Mouse (Mus musculus) heart, embryonic 13.5 days (tissue): ENCODE results near the gene Dync1i1. TPM values are rescaled to one million over a fixed set of nuclear protein-coding genes. Genes with fewer than 3 reads are reported as not detected.

Experiments used
- ATAC-seq: fragments of 200-750 bp; cut with Nextera tagmentation; 2 replicates; pipeline ENCODE4 v1.8.0; 2017; ENCODE audit warnings: moderate TSS enrichment; ENCODE audit not compliant: insufficient number of reproducible peaks, low FRiP score, low TSS enrichment; ENCODE audit errors: extremely low read depth
- H3K27ac ChIP-seq: fragments of 300-500 bp; sonication (generic); replicated peaks from 2 replicates; pipeline ENCODE4 v1.5.1; 2015; ENCODE audit warnings: moderate library complexity, mild to moderate bottlenecking, inconsistent platforms
- H3K27me3 ChIP-seq: fragments of 300-500 bp; sonication (generic); replicated peaks from 2 replicates; pipeline ENCODE4 v1.6.1; 2015; ENCODE audit warnings: mild to moderate bottlenecking, inconsistent platforms
- H3K36me3 ChIP-seq: fragments of 300-500 bp; sonication (generic); 2 replicates; pipeline ENCODE4 v1.6.1; 2015; ENCODE audit warnings: mild to moderate bottlenecking, inconsistent platforms
- H3K4me1 ChIP-seq: fragments of 300-500 bp; sonication (generic); 2 replicates; pipeline ENCODE4 v1.6.1; 2015; ENCODE audit warnings: inconsistent platforms
- H3K4me2 ChIP-seq: fragments of 300-500 bp; sonication (generic); 2 replicates; pipeline ENCODE4 v1.6.1; 2015; ENCODE audit warnings: inconsistent platforms, mild to moderate bottlenecking, moderate library complexity
- H3K4me3 ChIP-seq: fragments of 300-500 bp; sonication (generic); 2 replicates; pipeline ENCODE4 v1.5.1; 2015; ENCODE audit warnings: moderate library complexity, mild to moderate bottlenecking, inconsistent platforms
- H3K9ac ChIP-seq: fragments of 300-500 bp; sonication (generic); 2 replicates; pipeline ENCODE4 v1.6.1; 2015; ENCODE audit warnings: inconsistent platforms, mild to moderate bottlenecking, moderate library complexity
- H3K9me3 ChIP-seq: fragments of 300-500 bp; sonication (generic); 2 replicates; pipeline ENCODE4 v1.6.1; 2016; ENCODE audit warnings: inconsistent platforms
- WGBS: fragments of 180-500 bp; shearing (Covaris S2); methylation state at CpG from one replicate; pipeline ENCODE4 v1.1.7; 2015; ENCODE audit warnings: mixed read lengths; 5-methylcytosine and 5-hydroxymethylcytosine counted together
- polyA plus RNA-seq: library from polyadenylated mRNA; unstranded; fragments of >200 nt; fragmentation: Nextera tagmentation; extraction: Ambion mirVana; gene quantifications from 2 replicates; pipeline ENCODE4 v1.2.1, GENCODE M21; 2015

The Dync1i1 gene
- polyA plus RNA-seq, 1 experiment from 2014 or later, result 3.4 TPM

DNA sequence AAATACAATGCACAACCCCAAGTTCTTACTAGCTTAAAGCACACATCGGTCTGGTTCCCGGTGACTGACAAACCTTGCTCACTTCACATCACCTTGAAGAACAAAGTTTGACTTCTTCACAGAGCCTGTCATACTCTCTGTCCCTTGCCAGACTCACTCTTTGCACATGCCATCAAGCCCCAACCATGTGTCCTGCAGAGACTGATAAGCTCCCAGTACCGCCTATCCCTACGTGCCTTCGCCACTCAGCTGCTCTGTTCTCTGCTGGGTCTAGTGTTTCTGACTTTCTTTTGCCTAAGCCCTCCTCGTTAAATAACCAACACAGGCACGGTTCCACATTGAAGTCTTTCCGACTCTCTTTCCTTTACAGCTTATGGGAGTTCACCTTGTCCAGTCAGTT lies 244.2 kb downstream of the Dync1i1 start:
- Histone ChIP-seq H3K27me3 (no peaks in the 10 kb centered on the region), H3K36me3 (no peaks in the 10 kb centered on the region), H3K9me3 (no peaks in the 10 kb centered on the region), H3K4me3 (no peak overlapping the region), H3K9ac (no peak overlapping the region), H3K4me1 (peaks cover 12% of the 10 kb centered on the region), H3K4me2 (no peak overlapping the region), H3K27ac (no peak overlapping the region)
- no peak for ATAC-seq
- 47% methylated on average over 8 of the region's 8 CpGs for WGBS

DNA sequence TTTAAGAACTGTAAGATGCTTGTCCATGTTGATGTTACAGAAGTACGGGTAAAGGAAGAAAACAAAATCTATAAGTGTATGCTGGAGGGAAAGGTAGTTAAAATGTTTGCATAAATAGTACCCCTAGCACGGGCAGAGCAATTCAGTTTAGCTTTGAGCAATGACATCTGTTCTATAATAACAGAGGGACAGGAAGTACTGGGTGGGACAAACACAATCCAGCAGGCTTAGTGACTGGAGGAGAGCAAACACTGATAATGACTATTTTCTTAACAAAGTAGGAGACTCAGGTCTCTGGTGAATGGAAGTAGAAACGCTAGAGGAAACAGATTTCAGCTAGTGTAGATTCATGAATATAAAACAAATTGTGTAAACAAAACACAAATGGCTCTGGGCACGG lies 250.8 kb downstream of the Dync1i1 start:
- Histone ChIP-seq H3K9me3 (no peaks in the 10 kb centered on the region), H3K27ac (peak overlapping the region; percentile 77), H3K9ac (no peak overlapping the region), H3K4me1 (peaks cover 4% of the 10 kb centered on the region; the same call in 1 of the 2 replicates), H3K4me2 (no peak overlapping the region), H3K27me3 (no peaks in the 10 kb centered on the region), H3K36me3 (no peaks in the 10 kb centered on the region), H3K4me3 (no peak overlapping the region)
- WGBS, result 36% methylated on average over 4 of the region's 4 CpGs
- ATAC-seq, result no peak; the same call in 1 of the 2 replicates

- Histone ChIP-seq H3K27me3 (no peaks in the 10 kb centered on the region), H3K9ac (no peak overlapping the region), H3K9me3 (no peaks in the 10 kb centered on the region), H3K4me3 (no peak overlapping the region), H3K4me2 (peak overlapping the region; percentile 33; the same call in 1 of the 2 replicates), H3K4me1 (peaks cover 4% of the 10 kb centered on the region; the same call in 1 of the 2 replicates), H3K27ac (peak overlapping the region; percentile 77), H3K36me3 (no peaks in the 10 kb centered on the region)
- no peak for ATAC-seq
- WGBS, result 49% methylated on average over 15 of the region's 15 CpGs
Observed at GRCm38 (mm10) chr6:5977238-5977920, 251.9 kb downstream of the Dync1i1 start.

- WGBS, result 74% methylated on average over 6 of the region's 6 CpGs
- Histone ChIP-seq H3K4me2 (0 out of 2 replicates have a peak overlapping the region, but pooled peaks have one; percentile 49), H3K27me3 (no peaks in the 10 kb centered on the region)
Observed at GRCm38 (mm10) chr6:5991243-5991642, 265.8 kb downstream of the Dync1i1 start.

DNA sequence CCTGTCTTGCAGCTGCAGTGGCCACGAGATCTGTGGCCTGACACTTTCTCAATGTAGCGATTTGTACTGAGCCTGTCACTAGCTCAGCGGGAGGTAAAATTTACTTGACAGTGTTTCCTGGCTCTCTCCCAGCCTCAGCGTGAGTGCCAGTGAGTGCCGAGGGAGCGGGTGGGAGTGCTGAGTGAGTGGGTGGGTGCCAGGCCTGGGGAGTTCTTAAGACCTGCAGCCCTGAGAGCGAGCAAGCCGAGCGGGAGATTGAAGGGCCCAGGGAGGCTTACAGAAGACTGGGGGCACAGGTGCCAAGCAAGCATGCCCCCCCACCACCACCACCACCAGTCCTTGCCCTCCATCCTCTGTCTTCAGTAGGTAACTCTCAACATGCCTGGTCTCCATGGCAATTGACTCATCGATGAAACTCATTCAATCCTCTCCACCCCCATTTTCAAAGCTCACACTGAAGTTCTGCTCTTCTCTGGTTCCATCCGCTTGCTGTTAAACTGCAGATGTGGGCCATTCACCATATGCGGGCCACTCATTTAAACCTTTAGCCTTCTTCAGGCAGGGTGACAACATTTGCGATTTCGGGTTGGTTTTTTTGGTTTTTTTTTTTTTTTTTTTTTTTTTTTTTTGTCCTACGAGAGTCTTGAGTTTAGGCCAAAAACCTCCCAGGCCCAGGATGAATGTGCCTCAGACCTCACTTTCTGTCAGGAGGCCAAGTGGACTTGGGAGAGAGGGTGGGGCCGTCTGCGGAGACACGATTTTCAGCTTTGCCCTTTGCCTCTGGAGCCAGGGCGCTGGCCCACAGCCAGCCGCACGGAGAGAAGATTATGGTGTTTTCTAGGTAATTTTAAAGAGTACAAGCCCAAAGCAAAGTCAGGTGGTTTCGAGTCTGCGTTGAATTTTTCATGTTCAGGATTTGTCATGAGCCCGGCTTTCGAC lies 266.6 kb downstream of the Dync1i1 start:
- peak overlapping the region; percentile 53; the same call in 1 of the 2 replicates for H3K27ac ChIP-seq
- no peaks in the 10 kb centered on the region for H3K9me3 ChIP-seq
- no peaks in the 10 kb centered on the region for H3K27me3 ChIP-seq
- peaks cover 19% of the 10 kb centered on the region for H3K4me1 ChIP-seq
- ATAC-seq, result no peak; the same call in 1 of the 2 replicates
- H3K4me2 ChIP-seq, result peak overlapping the region; percentile 49
- H3K4me3 ChIP-seq, result no peak overlapping the region
- 44% methylated on average over 25 of the region's 25 CpGs for WGBS
- 0 out of 2 replicates have a peak overlapping the region, but pooled peaks have one; percentile 47 for H3K9ac ChIP-seq
- H3K36me3 ChIP-seq, result no peaks in the 10 kb centered on the region

More at GRCm38 (mm10) chr6:5991243-5991642, 265.8 kb downstream of the Dync1i1 start:
- no peak for ATAC-seq
- Histone ChIP-seq H3K27ac (no peak overlapping the region), H3K36me3 (no peaks in the 10 kb centered on the region), H3K4me3 (no peak overlapping the region), H3K9me3 (no peaks in the 10 kb centered on the region), H3K9ac (no peak overlapping the region), H3K4me1 (peaks cover 19% of the 10 kb centered on the region)

GRCm38 (mm10) chr6:5993056-5993455 lies 267.6 kb downstream of the Dync1i1 start:
- Histone ChIP-seq H3K4me2 (0 out of 2 replicates have a peak overlapping the region, but pooled peaks have one; percentile 0), H3K9ac (no peak overlapping the region), H3K4me3 (no peak overlapping the region), H3K27me3 (no peaks in the 10 kb centered on the region), H3K27ac (peak overlapping the region; percentile 53), H3K36me3 (no peaks in the 10 kb centered on the region), H3K4me1 (peaks cover 19% of the 10 kb centered on the region), H3K9me3 (no peaks in the 10 kb centered on the region)
- ATAC-seq, result no peak
- WGBS, result 41% methylated on average over 7 of the region's 7 CpGs

GRCm38 (mm10) chr6:5997535-5997934 lies 272.1 kb downstream of the Dync1i1 start:
- Histone ChIP-seq H3K9ac (no peak overlapping the region), H3K27me3 (no peaks in the 10 kb centered on the region)

GRCm38 (mm10) chr6:6002061-6002460 lies 276.6 kb downstream of the Dync1i1 start:
- Histone ChIP-seq H3K27me3 (no peaks in the 10 kb centered on the region; the same call in 1 of the 2 replicates), H3K9me3 (no peaks in the 10 kb centered on the region), H3K36me3 (no peaks in the 10 kb centered on the region), H3K4me2 (no peak overlapping the region), H3K4me3 (no peak overlapping the region), H3K4me1 (peaks cover 16% of the 10 kb centered on the region), H3K27ac (no peak overlapping the region), H3K9ac (no peak overlapping the region)
- no peak for ATAC-seq
- WGBS, result 83% methylated on average over 3 of the region's 3 CpGs

More at GRCm38 (mm10) chr6:5997535-5997934, 272.1 kb downstream of the Dync1i1 start:
- no peak for ATAC-seq
- no peak overlapping the region for H3K4me2 ChIP-seq
- H3K36me3 ChIP-seq, result no peaks in the 10 kb centered on the region
- H3K9me3 ChIP-seq, result no peaks in the 10 kb centered on the region
- WGBS, result 76% methylated on average over 6 of the region's 6 CpGs
- H3K4me1 ChIP-seq, result peaks cover 9% of the 10 kb centered on the region
- no peak overlapping the region for H3K27ac ChIP-seq
- H3K4me3 ChIP-seq, result no peak overlapping the region

DNA sequence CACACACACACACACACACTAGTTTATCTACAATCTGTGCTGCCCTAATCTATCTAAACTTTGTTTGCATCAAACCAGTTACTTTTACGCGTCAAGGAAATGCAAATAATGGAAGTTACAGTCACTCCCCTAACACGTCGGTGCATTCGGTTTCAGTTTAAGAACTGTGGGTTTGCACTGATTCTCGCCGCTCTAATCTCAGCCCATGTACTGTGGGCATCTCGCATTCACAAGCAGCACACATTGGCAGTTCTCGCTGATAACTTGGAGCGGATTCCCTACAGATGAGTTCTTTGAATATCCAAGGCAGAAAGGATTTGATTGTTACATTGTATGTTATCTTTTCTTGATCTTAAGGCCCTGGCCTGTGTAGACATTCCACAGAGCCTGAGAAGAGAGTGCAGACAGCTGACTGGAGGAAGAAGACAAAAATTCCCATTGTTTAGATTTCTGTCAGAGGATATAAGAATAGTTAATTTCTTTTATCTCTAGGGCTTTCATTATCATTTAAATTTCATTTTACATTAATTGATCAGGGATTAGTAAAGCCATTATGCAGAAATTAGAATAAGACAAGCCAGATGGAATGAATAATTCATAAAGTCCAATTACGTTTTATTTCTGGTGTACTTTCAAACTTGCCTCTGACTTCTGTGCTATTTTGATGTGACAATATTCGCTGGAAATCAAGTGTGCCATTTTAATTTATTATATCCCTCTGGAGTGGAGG lies 279.5 kb downstream of the Dync1i1 start:
- no peak for ATAC-seq
- 36% methylated on average over 12 of the region's 12 CpGs for WGBS
- peak overlapping the region; percentile 68 for H3K9ac ChIP-seq

GRCm38 (mm10) chr6:6005762-6006431 lies 280.5 kb downstream of the Dync1i1 start:
- no peaks in the 10 kb centered on the region; the same call in 1 of the 2 replicates for H3K27me3 ChIP-seq
- no peaks in the 10 kb centered on the region for H3K9me3 ChIP-seq
- H3K4me1 ChIP-seq, result peaks cover 16% of the 10 kb centered on the region
- peak; percentile 51; the same call in 1 of the 2 replicates for ATAC-seq
- peak overlapping the region; percentile 94 for H3K4me2 ChIP-seq
- H3K4me3 ChIP-seq, result peak overlapping the region; percentile 65
- WGBS, result 3% methylated on average over 42 of the region's 42 CpGs
- peak overlapping the region; percentile 81 for H3K9ac ChIP-seq
- no peak overlapping the region for H3K27ac ChIP-seq
- H3K36me3 ChIP-seq, result no peaks in the 10 kb centered on the region

More for the DNA sequence above, 279.5 kb downstream of the Dync1i1 start:
- Histone ChIP-seq H3K27ac (no peak overlapping the region), H3K4me1 (peaks cover 16% of the 10 kb centered on the region), H3K4me2 (peak overlapping the region; percentile 94), H3K27me3 (no peaks in the 10 kb centered on the region; the same call in 1 of the 2 replicates), H3K4me3 (peak overlapping the region; percentile 31), H3K36me3 (no peaks in the 10 kb centered on the region), H3K9me3 (no peaks in the 10 kb centered on the region)
